ENCODE assay signal across 7 mouse cellular contexts in the genomic region with DNA sequence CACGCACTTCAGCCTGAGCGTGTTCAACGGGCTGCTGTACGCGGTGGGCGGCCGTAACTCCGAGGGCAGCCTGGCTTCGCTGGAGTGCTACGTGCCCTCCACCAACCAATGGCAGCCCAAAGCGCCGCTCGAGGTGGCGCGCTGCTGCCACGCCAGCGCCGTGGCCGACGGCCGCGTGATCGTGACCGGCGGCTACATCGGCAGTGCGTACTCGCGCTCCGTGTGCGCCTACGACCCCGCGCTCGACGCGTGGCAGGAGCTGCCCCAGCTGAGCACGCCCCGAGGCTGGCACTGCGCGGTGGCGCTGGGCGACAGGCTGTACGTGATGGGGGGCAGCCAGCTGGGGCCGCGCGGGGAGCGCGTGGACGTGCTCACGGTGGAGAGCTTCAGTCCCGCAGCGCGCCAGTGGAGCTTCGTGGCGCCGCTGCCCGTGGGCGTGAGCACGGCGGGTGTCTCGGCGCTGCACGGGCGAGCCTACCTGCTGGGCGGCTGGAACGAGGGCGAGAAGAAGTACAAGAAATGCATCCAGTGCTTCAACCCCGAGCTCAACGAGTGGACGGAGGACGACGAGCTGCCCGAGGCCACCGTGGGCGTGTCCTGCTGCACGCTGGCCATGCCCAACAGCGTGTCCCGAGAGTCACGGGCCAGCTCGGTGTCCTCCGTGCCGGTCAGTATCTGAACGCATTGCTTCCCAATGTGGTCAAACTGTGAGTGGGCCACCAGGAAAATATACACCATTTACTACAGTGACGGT. TPM values are rescaled to one million over a fixed set of nuclear protein-coding genes. Genes with fewer than 3 reads are reported as not detected.
A peak's percentile ranks its signal among the peaks of the same experiment; 100 is the strongest.
DNase-seq lines count a peak whose midpoint lies in the region; ATAC-seq lines count a peak whose summit lies in the region.

No protein-coding gene starts in this region.

- peak overlapping the region; percentile 100 for H3K4me2 ChIP-seq in midbrain, embryonic 11.5 days

- H3K9ac ChIP-seq in midbrain, embryonic 11.5 days (ENCODE audit: low read length) = peak overlapping the region; percentile 65

- DNase-seq in adrenal gland, adult (ENCODE audit: inconsistent age in 2 of 2, low spot score in 1 of 2) = peak; percentile 46 to 85
- DNase-seq in cerebellum, postnatal 36 days = peak; percentile 26 to 28
- peak; percentile 48 to 59 for DNase-seq in frontal cortex, postnatal 36 days (ENCODE audit: low spot score in 2 of 2)
- peak; percentile 65 for DNase-seq in kidney, adult 18-20 months
- peak; percentile 37 for DNase-seq in left cerebral cortex, postnatal 4 days
- DNase-seq in midbrain, embryonic 11.5 days (ENCODE audit: low spot score, missing footprints) = peak; percentile 96
- DNase-seq in right cerebral cortex, postnatal 25 days = peak; percentile 62

- H3K27me3 ChIP-seq in midbrain, embryonic 11.5 days (ENCODE audit: control insufficient read depth, insufficient read depth, low read length) = peaks cover 9% of the 10 kb centered on the region

- no peaks in the 10 kb centered on the region for H3K9me3 ChIP-seq in midbrain, embryonic 11.5 days (ENCODE audit: control insufficient read depth, low read length)

- H3K4me1 ChIP-seq in midbrain, embryonic 11.5 days (ENCODE audit: control insufficient read depth, insufficient read depth, low read length) = no peaks in the 10 kb centered on the region

- under 1% methylated on average over 85 of the region's 85 CpGs for WGBS in midbrain, embryonic 11.5 days

- no peaks in the 10 kb centered on the region for H3K36me3 ChIP-seq in midbrain, embryonic 11.5 days (ENCODE audit: control insufficient read depth, insufficient read depth, low read length)

- ATAC-seq in midbrain, embryonic 11.5 days (ENCODE audit: low FRiP score) = peak; percentile 91

- no peak overlapping the region for H3K27ac ChIP-seq in midbrain, embryonic 11.5 days (ENCODE audit: low read depth, low read length)

- H3K4me3 ChIP-seq in midbrain, embryonic 11.5 days (ENCODE audit: low read depth, low read length) = peak overlapping the region; percentile 62

- intact Hi-C loops in left cerebral cortex, postnatal 4 days (cut with DNase I) = loop anchor here (10.0 kb wide), 1 partner anchor 99 kb away; the partner anchor contains the start of gene Gclc

RNA-seq across cellular contexts. Expression of gene Klhl31, which starts 19.1 kb away (rescaled TPM):
- total RNA-seq in left cerebral cortex, postnatal 4 days (2021) = under 1 TPM; 0.18 TPM
- polyA plus RNA-seq in midbrain, embryonic 11.5 days (2014; fragmentation: Nextera tagmentation; extraction: Ambion mirVana) = 0.14 and 0.32 TPM in 2 replicates

Comparison
In these comparisons a context has a peak if more than half of its experiments do, and no peak if none do; other contexts are left out.
1. DNase-seq: peak in every context shown above with its lines; median percentile 96 in midbrain, embryonic 11.5 days; 66 in adrenal gland, adult; 65 in kidney, adult 18-20 months; 62 in right cerebral cortex, postnatal 25 days; 54 in frontal cortex, postnatal 36 days; 37 in left cerebral cortex, postnatal 4 days; 27 in cerebellum, postnatal 36 days.